In the genomic region with DNA sequence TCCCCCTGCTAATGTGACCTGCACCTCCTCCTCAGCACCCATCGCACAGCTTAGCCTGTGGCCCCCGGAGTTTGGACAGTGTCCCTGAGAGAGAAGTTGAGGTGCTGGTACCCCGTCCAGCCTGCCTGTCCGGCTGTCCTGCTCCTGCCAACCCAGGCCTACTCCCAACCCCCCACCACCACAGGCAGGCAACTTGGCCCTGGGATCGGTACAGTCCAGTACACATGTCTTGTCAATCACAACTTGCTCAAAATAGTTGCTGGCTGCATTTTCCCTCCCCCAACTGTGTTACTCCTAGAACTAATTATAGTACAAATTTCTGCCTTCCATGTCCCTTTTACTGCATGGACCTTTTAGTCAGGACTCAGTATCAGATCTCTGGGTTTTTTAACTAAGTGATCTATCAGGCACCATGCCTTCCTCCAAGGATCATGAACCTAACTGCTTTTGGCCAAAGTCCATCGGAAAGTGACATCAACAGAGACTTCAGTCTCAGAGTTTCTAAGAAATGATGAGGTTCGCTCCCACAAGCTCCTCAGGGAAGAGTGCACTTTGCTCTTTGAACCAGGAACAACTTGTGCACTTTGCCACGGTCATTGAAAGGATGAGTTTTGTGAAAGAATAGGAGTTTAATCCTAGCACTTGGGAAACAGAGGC, we compare ENCODE assay signal across 10 mouse cellular contexts. TPM values are rescaled to one million over a fixed set of nuclear protein-coding genes. Genes with fewer than 3 reads are reported as not detected.
DNase-seq lines count a peak whose midpoint lies in the region; ATAC-seq and TF ChIP-seq lines count a peak whose summit lies in the region.
"Had no signal": no experiment of that assay in that cellular context is flagged by ENCODE, and none has a peak within 500 bp of the region (broad histone marks: within the 10 kb centered on the region; RNA-seq: fewer than 3 reads in every experiment).

A gene (minus strand): TSS at position 201 of the 657 bp plus-strand sequence.

- DNase-seq in gastrocnemius, adult 2 months, result peak; percentile 92
- DNase-seq in gastrocnemius, postnatal 4 days (ENCODE audit: low spot score in 2 of 2), result peak in 1 of 2 experiments; percentile 59
- peak; percentile 55 to 70 for DNase-seq in heart, postnatal 14 days
- no peak for DNase-seq in cerebellum, postnatal 36 days
- no peak for DNase-seq in thymus, adult 18-20 months
- DNase-seq in layer of hippocampus, postnatal 25 days (ENCODE audit: extremely low spot score in 1 of 2, low spot score in 1 of 2), result no peak
- no peak for DNase-seq in right cerebral cortex, adult 18-20 months
- DNase-seq: cerebellum, adult 2 months; lung, adult 18-20 months had no signal

- TF ChIP-seq CTCF in gastrocnemius, adult 2 months (IDR thresholded peaks at IDR 0.05), result no peak

- 82% methylated on average over 8 of the region's 8 CpGs for WGBS in limb, embryonic 13.5 days

- no peaks in the 10 kb centered on the region; the same call in 1 of the 2 replicates for H3K36me3 ChIP-seq in limb, embryonic 13.5 days

- no peak within 1 kb of the TSS for H3K4me2 ChIP-seq in limb, embryonic 13.5 days (replicated peaks)

- peaks cover 17% of the 10 kb centered on the region for H3K4me1 ChIP-seq in limb, embryonic 13.5 days

- intact Hi-C loops in gastrocnemius, adult 2 months (cut with DNase I), result no loop called here
- intact Hi-C loops in heart, postnatal 14 days (cut with DNase I), result no loop called here

- peak within 1 kb of the TSS; percentile 79 for H3K4me3 ChIP-seq in gastrocnemius, adult 2 months
- no peak within 1 kb of the TSS for H3K4me3 ChIP-seq in limb, embryonic 13.5 days

- H3K9me3 ChIP-seq in limb, embryonic 13.5 days, result no peaks in the 10 kb centered on the region

- peaks cover 24% of the 10 kb centered on the region for H3K27me3 ChIP-seq in limb, embryonic 13.5 days

- peak within 1 kb of the TSS; percentile 94 for H3K27ac ChIP-seq in gastrocnemius, adult 2 months
- H3K27ac ChIP-seq in limb, embryonic 13.5 days, result no peak within 1 kb of the TSS

- no peak within 1 kb of the TSS for H3K9ac ChIP-seq in limb, embryonic 13.5 days

- peak; percentile 55; the same call in 1 of the 2 replicates for ATAC-seq in limb, embryonic 13.5 days (ENCODE audit: low FRiP score, low read depth)

RNA-seq across cellular contexts. Expression of the gene that starts here (rescaled TPM):
- total RNA-seq in gastrocnemius, adult 2 months (2021), result 100 to 1,000 TPM; 142 to 187 TPM
- 100 to 1,000 TPM; 274 to 291 TPM for total RNA-seq in gastrocnemius, postnatal 4 days (2021)
- total RNA-seq in heart, postnatal 14 days (2021), result 100 to 1,000 TPM in 1 of 2 experiments, 10 to 100 TPM in 1; 94.3 to 117 TPM
- polyA plus RNA-seq in limb, embryonic 13.5 days (2015; fragmentation: Nextera tagmentation; extraction: Ambion mirVana), result 19.6 and 20.8 TPM in 2 replicates
- total RNA-seq in layer of hippocampus, postnatal 25 days (2021), result under 1 TPM; 0.12 to 0.22 TPM

Comparison
In these comparisons a context has a peak if more than half of its experiments do, and no peak if none do; other contexts are left out.
1. RNA of the gene that starts here (total RNA-seq): 274 to 291 TPM in gastrocnemius, postnatal 4 days, 142 to 187 TPM in gastrocnemius, adult 2 months and 94.3 to 117 TPM in heart, postnatal 14 days; 0.12 to 0.22 TPM in layer of hippocampus, postnatal 25 days; every median in the first group is over 10 times any median in the second.
2. DNase-seq: peak in gastrocnemius, adult 2 months (single experiment) and heart, postnatal 14 days (2 of 2); none in cerebellum, postnatal 36 days (0 of 2), thymus, adult 18-20 months (0 of 2), layer of hippocampus, postnatal 25 days (0 of 2) and right cerebral cortex, adult 18-20 months (single experiment).